Mouse (Mus musculus): Measurements from ENCODE around the gene Grb14. TPM values are rescaled to one million over a fixed set of nuclear protein-coding genes. Genes with fewer than 3 reads are reported as not detected.
A peak's percentile ranks its signal among the peaks of the same experiment; 100 is the strongest.

Grb14 gene
- total RNA-seq, 2 experiments from 2014 or later = 47.1 to 47.6 TPM

DNA sequence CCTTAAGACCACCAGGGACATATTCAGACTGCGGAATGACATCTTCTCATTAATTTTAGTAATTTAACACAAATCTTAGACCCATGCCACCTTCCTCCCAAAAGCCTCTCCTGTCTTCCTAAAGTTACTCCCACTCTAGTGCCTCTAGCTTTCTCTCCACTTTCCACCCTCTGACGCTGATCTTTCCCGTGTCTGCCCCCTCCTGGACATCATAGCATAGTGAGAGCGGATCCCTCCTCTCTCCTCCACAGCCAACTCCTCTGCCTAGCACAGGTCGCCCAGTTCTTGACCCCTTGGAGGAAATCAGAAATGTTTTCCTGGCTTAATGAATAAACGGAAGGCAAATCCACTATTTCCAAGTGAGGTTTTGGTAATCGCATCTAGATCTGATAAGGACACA, 131.6 kb downstream of the Grb14 start:
- intact Hi-C loops (cut with DNase I) = no loop called here
- DNase-seq = no peak

DNA sequence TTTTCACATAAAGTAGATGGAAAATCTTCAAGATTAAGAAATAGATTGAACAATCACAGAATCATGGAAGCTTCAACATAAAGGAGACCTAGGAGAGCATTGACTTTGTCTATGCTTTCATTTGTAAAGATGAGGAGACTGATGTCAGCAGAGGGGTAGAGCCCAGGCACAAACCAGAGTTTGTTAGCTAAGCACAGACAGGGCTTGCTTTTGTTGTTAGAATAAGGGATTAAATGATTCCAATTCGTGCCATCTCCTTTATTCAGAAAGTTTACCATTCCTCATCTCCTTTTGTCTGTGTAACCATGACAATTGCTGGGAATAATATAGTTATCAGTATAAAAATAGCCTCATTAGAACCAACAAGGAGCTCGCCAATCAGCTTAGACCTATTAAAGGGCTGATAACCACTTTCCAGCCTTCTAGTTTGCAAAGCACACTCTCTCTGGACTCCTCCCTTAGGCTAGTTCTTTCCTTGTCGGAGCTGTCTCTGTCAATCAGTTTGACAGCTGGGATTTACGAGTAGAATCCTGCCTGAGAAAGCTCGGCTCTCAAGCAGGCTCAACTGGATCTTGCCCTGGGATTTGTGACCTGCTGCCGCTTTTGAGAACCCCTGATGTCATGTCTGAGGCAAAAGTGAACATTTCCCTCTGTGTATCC, 137.6 kb downstream of the Grb14 start:
- no peak for DNase-seq
- intact Hi-C loops (cut with DNase I) = no loop called here

DNA sequence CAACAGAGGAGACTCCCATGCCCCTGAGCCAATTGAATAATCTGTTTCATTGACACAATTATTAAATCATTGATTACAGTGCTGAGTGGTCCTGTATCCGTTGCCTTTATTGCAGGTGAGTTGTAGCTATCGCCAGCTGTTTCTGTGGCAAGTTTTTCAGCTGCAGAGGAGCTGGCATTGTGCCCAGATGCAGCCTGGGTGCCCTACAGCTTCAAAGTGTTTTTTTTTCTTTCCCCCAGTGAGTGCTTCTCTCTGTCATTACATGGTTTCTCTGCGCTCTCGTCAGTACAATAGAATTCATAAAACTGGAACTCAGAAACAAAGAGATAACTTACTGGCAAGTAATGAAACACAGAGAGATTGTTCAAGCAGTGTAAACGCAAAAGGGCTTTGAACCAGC, 139.1 kb downstream of the Grb14 start:
- DNase-seq = peak; percentile 5
- intact Hi-C loops (cut with DNase I) = no loop called here

DNA sequence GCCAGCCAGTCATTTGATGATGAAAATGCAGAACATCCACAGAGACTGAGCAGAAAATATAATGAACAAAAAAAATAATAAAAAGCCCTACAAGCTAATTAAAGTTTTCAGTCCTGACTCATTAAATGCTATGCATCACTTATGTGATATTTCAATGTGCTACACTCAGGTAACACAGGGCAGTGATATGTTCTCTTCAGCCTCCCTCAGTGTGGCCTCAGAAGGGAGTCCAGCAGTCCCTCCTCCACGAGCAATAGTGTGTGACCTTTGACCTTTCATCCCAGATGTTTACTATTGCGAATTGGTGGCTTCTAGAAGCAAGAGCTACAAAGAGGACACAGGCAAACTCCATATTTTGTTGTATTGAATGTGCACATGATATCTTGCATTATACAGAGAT, 146.5 kb downstream of the Grb14 start:
- intact Hi-C loops (cut with DNase I) = no loop called here

More for the DNA sequence above, 146.5 kb downstream of the Grb14 start:
- DNase-seq = no peak

Other genes with a start within 250 kb of the Grb14 start
- gene Cobll1, start 214.4 kb upstream of the Grb14 start, total RNA-seq (2021) = 1 to 10 TPM; 7.2 to 9.3 TPM

Measured in left cerebral cortex, postnatal 4 days (tissue).